Mouse (Mus musculus): ENCODE data around the gene Usp42. TPM values are rescaled to one million over a fixed set of nuclear protein-coding genes. Genes with fewer than 3 reads are reported as not detected.

Gene Usp42
- polyA plus RNA-seq, 1 experiment from 2014 or later: 9.7 TPM

DNA sequence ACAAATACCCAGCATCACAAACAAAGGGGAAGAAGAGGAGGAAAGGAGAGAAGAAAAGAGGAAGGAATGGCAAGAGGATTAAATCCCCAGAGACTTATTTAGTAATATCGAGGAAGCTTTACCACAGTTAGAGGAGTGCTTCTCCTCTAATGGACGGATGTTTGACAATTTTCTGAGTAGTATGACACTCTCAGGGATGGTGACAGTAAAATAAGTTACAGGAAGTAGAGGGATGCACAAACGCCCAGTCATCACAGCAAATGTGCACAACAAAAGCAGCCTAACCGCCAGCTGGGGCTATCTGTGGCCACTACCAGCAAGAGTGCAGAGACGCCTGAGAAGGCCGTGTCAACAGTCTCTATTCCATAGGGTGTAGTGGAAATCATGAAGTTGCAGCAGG is 52.4 kb downstream of the Usp42 start:
- no peak overlapping the region for H3K9ac ChIP-seq (ENCODE audit: low read length)
- H3K4me3 ChIP-seq (ENCODE audit: low read length): no peak overlapping the region
- WGBS: 66% methylated on average over 6 of the region's 6 CpGs
- H3K27me3 ChIP-seq (ENCODE audit: control insufficient read depth, insufficient read depth, low read length): no peaks in the 10 kb centered on the region
- ATAC-seq (replicated peaks; ENCODE audit: extremely low read depth, insufficient read depth, low FRiP score): no peak
- peaks cover 43% of the 10 kb centered on the region for H3K4me1 ChIP-seq (ENCODE audit: control insufficient read depth, insufficient read depth, low read length)
- H3K4me2 ChIP-seq (ENCODE audit: low read depth, low read length): no peak overlapping the region
- no peaks in the 10 kb centered on the region for H3K9me3 ChIP-seq (replicated peaks; ENCODE audit: control insufficient read depth, low read length)
- H3K27ac ChIP-seq (ENCODE audit: low read length): no peak overlapping the region
- no peaks in the 10 kb centered on the region for H3K36me3 ChIP-seq (ENCODE audit: control insufficient read depth, insufficient read depth)

DNA sequence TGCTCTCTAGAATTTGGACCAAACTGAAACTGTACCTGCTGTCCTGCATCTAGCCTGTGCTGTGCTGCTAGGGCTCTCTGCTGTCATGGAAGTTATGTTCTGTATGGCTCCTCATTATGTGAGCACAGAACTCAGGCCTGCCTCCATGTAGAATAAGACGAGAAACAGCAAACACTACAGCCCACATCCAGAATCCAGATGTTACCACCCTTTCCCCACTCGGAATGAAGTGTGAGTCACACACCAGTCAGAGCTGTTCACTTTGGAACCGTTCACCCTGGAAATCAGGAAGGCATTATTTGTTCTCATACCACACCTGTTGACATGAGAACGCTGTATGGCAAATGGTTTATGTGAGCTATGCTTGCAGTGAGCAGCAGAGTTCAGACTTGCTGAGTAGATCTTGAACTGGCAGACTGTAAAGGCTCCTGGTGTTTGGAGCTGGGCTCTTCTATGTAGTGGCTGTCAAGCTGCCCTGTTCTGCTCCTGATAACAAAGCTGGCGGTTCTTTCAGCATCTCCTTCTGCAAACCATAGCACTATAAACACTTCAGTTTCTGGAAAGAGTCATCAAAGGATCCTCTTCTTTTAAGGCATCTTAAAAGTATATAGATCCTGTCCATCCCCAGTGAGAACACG is 53.3 kb downstream of the Usp42 start:
- WGBS: 33% methylated on average over 6 of the region's 6 CpGs
- H3K27ac ChIP-seq (ENCODE audit: low read length): peak overlapping the region; percentile 25; the same call in 1 of the 2 replicates
- H3K36me3 ChIP-seq (ENCODE audit: control insufficient read depth, insufficient read depth): no peaks in the 10 kb centered on the region
- no peaks in the 10 kb centered on the region for H3K27me3 ChIP-seq (ENCODE audit: control insufficient read depth, insufficient read depth, low read length)
- no peaks in the 10 kb centered on the region for H3K9me3 ChIP-seq (replicated peaks; ENCODE audit: control insufficient read depth, low read length)
- H3K9ac ChIP-seq (ENCODE audit: low read length): peak overlapping the region; percentile 28; the same call in 1 of the 2 replicates
- H3K4me2 ChIP-seq (ENCODE audit: low read depth, low read length): no peak overlapping the region
- H3K4me3 ChIP-seq (ENCODE audit: low read length): no peak overlapping the region
- H3K4me1 ChIP-seq (ENCODE audit: control insufficient read depth, insufficient read depth, low read length): peaks cover 43% of the 10 kb centered on the region
- no peak; the same call in 1 of the 2 replicates for ATAC-seq (replicated peaks; ENCODE audit: extremely low read depth, insufficient read depth, low FRiP score)

DNA sequence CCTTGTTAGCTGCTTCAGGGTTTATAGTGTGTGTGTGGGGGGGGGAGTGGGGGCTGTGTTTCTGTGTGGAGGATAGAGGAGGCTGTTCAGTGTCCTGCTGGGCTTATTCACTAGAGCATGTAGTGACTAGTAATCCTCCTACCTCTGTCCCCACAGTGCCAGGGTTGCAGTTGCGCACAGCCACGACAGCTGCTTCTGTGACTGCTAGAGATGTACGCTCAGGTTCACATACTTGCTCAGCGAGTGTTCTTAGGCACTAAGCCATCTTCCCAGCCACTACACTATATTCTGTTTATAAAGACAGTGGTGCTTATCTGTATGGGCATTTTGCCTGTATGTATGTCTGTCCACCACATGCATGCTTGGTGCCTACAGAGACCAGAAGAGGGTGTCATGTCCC is 54.7 kb downstream of the Usp42 start:
- H3K36me3 ChIP-seq (ENCODE audit: control insufficient read depth, insufficient read depth): no peaks in the 10 kb centered on the region
- H3K27me3 ChIP-seq (ENCODE audit: control insufficient read depth, insufficient read depth, low read length): no peaks in the 10 kb centered on the region
- no peak overlapping the region for H3K4me3 ChIP-seq (ENCODE audit: low read length)
- H3K4me2 ChIP-seq (ENCODE audit: low read depth, low read length): no peak overlapping the region
- H3K27ac ChIP-seq (ENCODE audit: low read length): no peak overlapping the region
- no peak; the same call in 1 of the 2 replicates for ATAC-seq (replicated peaks; ENCODE audit: extremely low read depth, insufficient read depth, low FRiP score)
- H3K4me1 ChIP-seq (ENCODE audit: control insufficient read depth, insufficient read depth, low read length): peaks cover 43% of the 10 kb centered on the region
- no peak overlapping the region for H3K9ac ChIP-seq (ENCODE audit: low read length)
- no peaks in the 10 kb centered on the region for H3K9me3 ChIP-seq (replicated peaks; ENCODE audit: control insufficient read depth, low read length)
- 75% methylated on average over 4 of the region's 4 CpGs for WGBS

DNA sequence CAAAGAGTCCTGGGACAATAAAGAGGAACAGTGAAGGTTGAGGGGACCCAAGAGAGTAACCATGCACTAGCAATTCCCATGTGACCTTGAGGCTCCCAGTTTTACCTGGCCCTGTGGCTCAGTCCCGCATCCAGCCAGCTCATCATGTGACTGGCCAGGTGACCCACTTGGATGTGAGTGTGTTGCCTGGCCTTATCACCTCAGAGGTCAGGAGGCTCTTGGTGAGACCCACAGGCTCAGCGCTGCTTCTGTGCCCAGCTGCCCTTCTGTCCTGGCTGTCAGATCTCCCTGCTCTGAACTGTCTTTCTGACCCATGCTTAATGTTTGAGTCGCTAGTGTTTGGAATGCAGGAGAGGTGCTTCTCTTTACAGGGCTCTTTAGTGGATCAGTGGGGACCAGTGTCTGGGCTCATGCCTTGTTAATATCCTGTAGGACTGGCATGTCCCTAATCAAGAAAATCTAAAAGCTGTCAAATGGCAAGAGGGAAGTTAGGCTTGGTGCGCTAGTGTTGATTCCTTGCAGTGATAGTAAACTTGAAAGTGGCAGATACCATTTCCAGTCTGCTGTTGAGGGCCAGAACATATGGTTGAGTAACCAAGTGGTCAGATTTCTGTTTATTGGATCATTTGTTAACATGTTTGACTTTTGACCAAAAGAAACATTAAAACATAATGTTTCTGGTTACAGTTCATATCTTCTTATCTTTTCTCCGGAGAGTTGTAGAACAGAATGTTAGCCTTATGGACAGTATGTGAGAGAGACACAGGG is 55.7 kb downstream of the Usp42 start:
- Histone ChIP-seq H3K9ac (ENCODE audit: low read length) (no peak overlapping the region), H3K4me1 (ENCODE audit: control insufficient read depth, insufficient read depth, low read length) (peaks cover 43% of the 10 kb centered on the region), H3K36me3 (ENCODE audit: control insufficient read depth, insufficient read depth) (no peaks in the 10 kb centered on the region), H3K4me2 (ENCODE audit: low read depth, low read length) (no peak overlapping the region), H3K9me3 (replicated peaks; ENCODE audit: control insufficient read depth, low read length) (no peaks in the 10 kb centered on the region), H3K27ac (ENCODE audit: low read length) (no peak overlapping the region; the same call in 1 of the 2 replicates), H3K4me3 (ENCODE audit: low read length) (no peak overlapping the region), H3K27me3 (ENCODE audit: control insufficient read depth, insufficient read depth, low read length) (no peaks in the 10 kb centered on the region)
- no peak for ATAC-seq (replicated peaks; ENCODE audit: extremely low read depth, insufficient read depth, low FRiP score)
- WGBS: 44% methylated on average over 5 of the region's 5 CpGs

DNA sequence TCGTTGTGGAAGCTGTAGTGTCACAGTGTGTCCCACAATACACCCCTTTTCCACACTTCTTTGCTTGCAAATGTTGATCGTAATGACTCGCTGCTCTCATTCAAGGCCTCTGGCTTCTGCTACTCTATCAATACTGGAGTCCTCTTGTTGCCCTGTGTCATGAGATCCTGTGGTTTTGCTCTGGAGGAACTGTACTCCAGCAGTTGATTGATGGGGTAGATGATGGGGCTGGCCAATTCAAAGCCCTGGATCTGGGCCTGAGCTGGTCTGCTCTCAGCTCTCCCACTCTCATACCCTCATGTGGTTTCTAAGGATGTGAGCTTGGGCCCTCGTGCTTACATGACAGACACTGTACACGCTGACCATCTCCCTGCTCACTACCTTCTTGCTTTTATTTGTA is 57.5 kb downstream of the Usp42 start:
- 78% methylated on average over 5 of the region's 5 CpGs for WGBS
- H3K4me1 ChIP-seq (ENCODE audit: control insufficient read depth, insufficient read depth, low read length): peaks cover 48% of the 10 kb centered on the region
- ATAC-seq (replicated peaks; ENCODE audit: extremely low read depth, insufficient read depth, low FRiP score): no peak

DNA sequence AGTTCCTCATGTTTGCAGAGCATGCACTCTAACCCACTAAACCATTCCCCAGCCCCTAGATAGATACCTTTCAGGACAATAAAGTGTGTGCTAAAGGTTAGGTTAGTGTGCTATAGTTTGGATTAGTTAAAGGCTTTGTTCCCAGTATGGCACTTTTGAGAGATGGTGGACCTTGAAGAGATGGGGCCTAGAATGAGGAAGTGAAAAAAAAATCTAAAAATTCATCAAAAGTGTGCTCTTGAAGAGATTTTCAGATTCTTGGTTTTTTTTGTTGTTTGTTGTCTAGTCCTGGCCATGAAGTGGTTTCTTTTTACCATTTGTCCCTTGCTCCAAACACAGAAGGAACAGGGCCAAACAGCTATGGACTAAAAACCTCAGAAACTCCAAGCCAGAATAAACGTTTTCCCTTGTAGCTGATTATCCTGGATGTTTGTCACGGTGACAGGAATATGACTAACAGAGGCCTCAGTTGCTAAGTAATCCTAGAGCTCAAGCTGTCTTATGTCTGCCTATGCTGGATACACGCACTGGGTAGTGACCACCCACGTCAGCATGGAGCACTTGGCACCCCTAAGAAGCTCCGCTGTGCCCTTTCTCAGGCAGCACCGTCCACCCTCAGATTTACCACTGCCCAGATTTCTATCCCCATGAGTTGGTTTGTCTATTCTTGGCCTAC is 61.2 kb downstream of the Usp42 start:
- H3K27me3 ChIP-seq (ENCODE audit: control insufficient read depth, insufficient read depth, low read length): no peaks in the 10 kb centered on the region
- no peak for ATAC-seq (replicated peaks; ENCODE audit: extremely low read depth, insufficient read depth, low FRiP score)
- H3K9me3 ChIP-seq (replicated peaks; ENCODE audit: control insufficient read depth, low read length): no peaks in the 10 kb centered on the region
- no peaks in the 10 kb centered on the region for H3K36me3 ChIP-seq (ENCODE audit: control insufficient read depth, insufficient read depth)
- H3K4me1 ChIP-seq (ENCODE audit: control insufficient read depth, insufficient read depth, low read length): peaks cover 31% of the 10 kb centered on the region
- no peak overlapping the region for H3K9ac ChIP-seq (ENCODE audit: low read length)
- no peak overlapping the region for H3K4me2 ChIP-seq (ENCODE audit: low read depth, low read length)
- H3K4me3 ChIP-seq (ENCODE audit: low read length): no peak overlapping the region
- peak overlapping the region; percentile 19; the same call in 1 of the 2 replicates for H3K27ac ChIP-seq (ENCODE audit: low read length)
- WGBS: 74% methylated on average over 6 of the region's 6 CpGs

More for the DNA sequence above, 57.5 kb downstream of the Usp42 start:
- Histone ChIP-seq H3K9me3 (replicated peaks; ENCODE audit: control insufficient read depth, low read length) (no peaks in the 10 kb centered on the region), H3K27me3 (ENCODE audit: control insufficient read depth, insufficient read depth, low read length) (no peaks in the 10 kb centered on the region), H3K27ac (ENCODE audit: low read length) (no peak overlapping the region), H3K4me3 (ENCODE audit: low read length) (no peak overlapping the region), H3K9ac (ENCODE audit: low read length) (no peak overlapping the region), H3K4me2 (ENCODE audit: low read depth, low read length) (no peak overlapping the region), H3K36me3 (ENCODE audit: control insufficient read depth, insufficient read depth) (no peaks in the 10 kb centered on the region)

DNA sequence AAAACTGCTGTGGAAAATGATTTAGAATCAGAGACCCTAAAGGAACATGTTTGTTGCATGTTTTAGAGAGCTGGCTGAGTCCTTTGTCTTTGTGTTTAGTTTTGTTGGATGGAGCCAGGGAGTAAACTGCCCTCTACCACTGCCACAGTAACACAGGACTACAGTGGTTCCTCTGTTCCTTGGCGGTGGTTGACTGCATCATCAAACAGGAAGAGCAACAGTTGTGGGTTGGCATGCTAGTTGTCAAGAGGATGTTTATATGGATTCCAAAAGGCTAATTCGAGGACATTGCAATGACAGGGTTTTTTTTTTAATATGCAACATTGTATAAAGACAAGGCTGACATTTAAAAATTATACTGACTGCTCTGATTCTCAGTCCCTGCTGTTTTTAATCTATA is 62.2 kb downstream of the Usp42 start:
- 48% methylated on average over 2 of the region's 2 CpGs for WGBS
- Histone ChIP-seq H3K27me3 (ENCODE audit: control insufficient read depth, insufficient read depth, low read length) (no peaks in the 10 kb centered on the region), H3K4me2 (ENCODE audit: low read depth, low read length) (no peak overlapping the region), H3K4me1 (ENCODE audit: control insufficient read depth, insufficient read depth, low read length) (peaks cover 36% of the 10 kb centered on the region), H3K9me3 (replicated peaks; ENCODE audit: control insufficient read depth, low read length) (no peaks in the 10 kb centered on the region), H3K9ac (ENCODE audit: low read length) (peak overlapping the region; percentile 56), H3K4me3 (ENCODE audit: low read length) (no peak overlapping the region), H3K27ac (ENCODE audit: low read length) (peak overlapping the region; percentile 94), H3K36me3 (ENCODE audit: control insufficient read depth, insufficient read depth) (no peaks in the 10 kb centered on the region)
- ATAC-seq (replicated peaks; ENCODE audit: extremely low read depth, insufficient read depth, low FRiP score): no peak

DNA sequence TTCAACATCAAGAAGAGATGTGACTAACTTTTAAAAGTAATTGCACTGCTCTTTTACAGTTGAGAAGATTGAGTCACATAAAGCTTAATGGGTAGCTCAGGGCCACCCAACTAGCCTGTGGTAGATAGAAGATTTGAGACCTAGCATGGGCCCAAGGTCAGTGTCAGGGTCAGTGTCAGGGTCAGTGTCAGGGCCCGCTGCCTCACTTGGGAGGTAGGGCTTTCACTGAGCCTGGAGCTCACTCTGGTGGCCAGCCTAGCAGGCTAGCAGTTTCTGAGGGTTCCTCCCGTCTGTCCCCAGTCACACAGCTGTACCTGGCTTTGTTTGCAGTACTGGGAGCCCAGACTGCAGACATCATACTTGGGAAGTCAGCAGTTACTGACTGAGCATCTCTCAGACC is 62.7 kb downstream of the Usp42 start:
- Histone ChIP-seq H3K4me1 (ENCODE audit: control insufficient read depth, insufficient read depth, low read length) (peaks cover 32% of the 10 kb centered on the region), H3K9me3 (replicated peaks; ENCODE audit: control insufficient read depth, low read length) (no peaks in the 10 kb centered on the region), H3K27ac (ENCODE audit: low read length) (peak overlapping the region; percentile 94), H3K4me2 (ENCODE audit: low read depth, low read length) (no peak overlapping the region), H3K27me3 (ENCODE audit: control insufficient read depth, insufficient read depth, low read length) (no peaks in the 10 kb centered on the region), H3K9ac (ENCODE audit: low read length) (peak overlapping the region; percentile 56), H3K36me3 (ENCODE audit: control insufficient read depth, insufficient read depth) (no peaks in the 10 kb centered on the region), H3K4me3 (ENCODE audit: low read length) (no peak overlapping the region)
- WGBS: 43% methylated on average over 2 of the region's 2 CpGs
- ATAC-seq (replicated peaks; ENCODE audit: extremely low read depth, insufficient read depth, low FRiP score): peak; percentile 70

DNA sequence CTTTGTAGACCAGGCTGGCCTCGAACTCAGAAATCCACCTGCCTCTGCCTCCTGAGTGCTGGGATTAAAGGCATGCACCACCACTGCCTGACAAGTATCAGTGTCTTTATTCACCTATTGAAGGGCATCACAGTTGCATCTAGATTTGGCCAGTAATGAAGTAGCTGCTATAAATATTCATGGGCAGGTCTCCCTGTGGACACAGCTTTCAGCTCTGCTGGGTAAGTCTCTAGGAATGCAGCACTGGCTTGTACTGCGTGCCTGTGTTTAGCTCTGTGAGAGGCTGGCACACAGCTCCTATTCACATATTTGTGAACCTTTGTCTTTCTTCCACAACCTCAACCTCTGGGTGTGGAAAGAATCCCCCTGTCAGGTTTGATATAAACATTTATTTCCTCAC is 63.2 kb downstream of the Usp42 start:
- Histone ChIP-seq H3K4me3 (ENCODE audit: low read length) (no peak overlapping the region), H3K9me3 (replicated peaks; ENCODE audit: control insufficient read depth, low read length) (no peaks in the 10 kb centered on the region), H3K27me3 (ENCODE audit: control insufficient read depth, insufficient read depth, low read length) (no peaks in the 10 kb centered on the region), H3K36me3 (ENCODE audit: control insufficient read depth, insufficient read depth) (no peaks in the 10 kb centered on the region), H3K4me1 (ENCODE audit: control insufficient read depth, insufficient read depth, low read length) (peaks cover 35% of the 10 kb centered on the region), H3K4me2 (ENCODE audit: low read depth, low read length) (no peak overlapping the region), H3K27ac (ENCODE audit: low read length) (peak overlapping the region; percentile 94), H3K9ac (ENCODE audit: low read length) (no peak overlapping the region; the same call in 1 of the 2 replicates)
- peak; percentile 90 for ATAC-seq (replicated peaks; ENCODE audit: extremely low read depth, insufficient read depth, low FRiP score)
- 39% methylated on average over 2 of the region's 2 CpGs for WGBS

Measured in heart, embryonic 16.5 days (tissue).